Mouse (Mus musculus): ENCODE results near the gene Cdc42bpb.

Cdc42bpb gene

GRCm38 (mm10) chr12:111276371-111276770 lies 101.1 kb downstream of the Cdc42bpb start:
- no peak for DNase-seq

- DNase-seq: peak in 1 of 2 experiments; percentile 15
Measured at GRCm38 (mm10) chr12:111275150-111275841, 102.2 kb downstream of the Cdc42bpb start.

GRCm38 (mm10) chr12:111274447-111275149 lies 102.9 kb downstream of the Cdc42bpb start:
- DNase-seq: no peak

DNA sequence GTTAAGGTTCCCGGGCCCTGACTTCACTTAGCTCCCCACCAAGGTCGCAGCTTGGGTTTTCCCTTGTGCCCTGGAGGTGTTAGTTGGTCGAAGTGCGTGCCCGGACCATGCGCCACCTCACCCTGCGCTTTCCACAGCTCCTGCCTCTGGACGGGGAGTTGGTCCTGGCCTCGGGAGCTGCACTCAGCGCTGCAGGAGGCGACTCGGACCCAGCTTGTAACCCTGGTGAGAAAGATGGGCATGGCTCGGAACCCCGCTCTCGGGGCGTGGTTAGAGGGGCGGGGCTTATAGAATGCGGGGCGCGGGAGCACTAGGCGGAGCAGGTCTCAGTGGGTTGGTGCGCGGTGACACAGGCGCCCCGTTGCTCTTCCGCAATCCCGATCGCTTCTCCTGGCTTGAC lies 103.5 kb downstream of the Cdc42bpb start:
- DNase-seq: peak in 1 of 2 experiments; percentile 11

DNA sequence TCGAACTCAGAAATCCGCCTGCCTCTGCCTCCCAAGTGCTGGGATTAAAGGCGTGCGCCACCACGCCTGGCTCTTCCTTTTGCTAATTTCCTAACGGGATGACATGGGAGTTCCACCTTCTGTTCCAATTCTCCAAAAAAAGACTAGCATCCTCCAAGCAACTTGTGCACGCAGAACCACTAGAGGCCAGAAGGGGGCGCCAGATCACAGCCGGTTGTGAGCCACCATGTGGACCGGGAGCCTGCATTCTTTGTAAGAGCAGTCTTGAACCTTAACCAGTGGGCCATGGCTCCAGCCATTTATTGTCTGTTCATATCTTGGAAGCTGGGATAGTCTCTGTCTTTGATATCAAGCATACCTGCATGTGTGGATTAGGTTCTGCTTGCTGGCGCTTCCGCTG lies 105.1 kb downstream of the Cdc42bpb start:
- DNase-seq: peak; percentile 80

DNA sequence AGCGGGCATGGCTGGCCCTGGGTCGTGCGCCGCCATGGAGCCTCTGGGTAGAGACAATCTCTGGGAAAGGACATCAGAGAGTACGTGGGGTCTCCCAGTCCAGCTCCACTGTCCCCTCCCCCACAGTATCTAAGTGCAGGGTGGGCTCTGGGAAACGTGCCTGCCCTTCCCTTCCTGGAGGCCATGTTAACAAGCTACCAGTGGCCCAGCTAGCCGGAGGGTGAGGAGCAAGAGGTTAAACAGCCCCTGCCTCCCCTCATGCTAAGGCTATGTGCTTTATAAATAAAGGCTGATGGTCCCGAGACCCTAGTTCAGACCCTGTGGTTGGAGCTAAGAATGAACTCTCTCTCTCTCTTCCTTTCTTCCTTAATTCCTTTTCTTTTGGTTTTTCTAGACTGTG lies 105.6 kb downstream of the Cdc42bpb start:
- no peak for DNase-seq

DNA sequence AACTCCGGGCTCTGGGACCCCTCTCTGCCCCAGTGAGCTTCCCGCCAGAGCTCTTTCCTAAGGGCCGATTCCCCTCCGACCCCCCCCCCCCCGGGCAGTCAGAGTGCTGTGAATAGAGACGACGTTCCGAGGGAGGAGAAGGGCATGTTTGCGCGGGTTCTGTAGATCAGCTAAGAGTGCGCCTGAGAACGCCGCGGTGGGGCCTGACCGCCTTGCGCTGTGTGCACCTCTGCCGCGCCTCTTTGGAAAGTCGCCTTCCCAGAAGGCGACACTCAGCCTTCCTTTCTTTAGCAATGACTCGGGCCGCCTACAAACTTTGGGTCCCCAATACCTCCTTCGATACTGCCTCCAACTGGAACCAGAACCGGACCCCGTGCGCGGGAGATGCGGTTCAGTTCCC lies 106.1 kb downstream of the Cdc42bpb start:
- DNase-seq: no peak

- no peak for DNase-seq
Measured at GRCm38 (mm10) chr12:111270629-111271277, 106.8 kb downstream of the Cdc42bpb start, which contains the start of gene Amn. Gene Amn, plus strand, starts transcription at chr12:111271095.

- DNase-seq: no peak
Measured at GRCm38 (mm10) chr12:111267673-111268325, 109.7 kb downstream of the Cdc42bpb start.

- DNase-seq: no peak
Measured at GRCm38 (mm10) chr12:111266592-111266991, 110.9 kb downstream of the Cdc42bpb start.

GRCm38 (mm10) chr12:111265212-111265611 lies 112.3 kb downstream of the Cdc42bpb start:
- DNase-seq: no peak

DNA sequence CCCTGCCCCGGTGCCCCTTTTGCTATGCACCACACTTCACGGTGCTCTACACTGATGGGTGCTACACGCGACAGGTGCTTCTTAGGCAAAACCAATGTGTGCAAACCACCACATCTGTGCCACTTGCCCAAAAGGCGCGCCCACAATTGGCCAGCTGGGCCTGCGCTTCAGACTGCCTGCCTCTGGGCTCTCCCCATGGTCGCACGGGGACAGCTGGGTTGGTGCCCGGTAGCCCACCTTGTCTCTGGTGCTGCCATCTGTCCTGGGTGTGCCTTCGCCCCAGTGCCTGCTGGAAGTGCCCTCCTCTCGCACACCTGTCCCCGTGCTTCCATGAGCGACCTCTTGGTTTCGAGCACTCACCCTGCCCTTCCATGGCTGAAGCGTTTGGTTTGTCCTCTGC lies 113.9 kb downstream of the Cdc42bpb start:
- no peak for DNase-seq

- no peak for DNase-seq
Measured at GRCm38 (mm10) chr12:111251227-111251626, 126.3 kb downstream of the Cdc42bpb start.

GRCm38 (mm10) chr12:111250116-111250515 lies 127.4 kb downstream of the Cdc42bpb start:
- DNase-seq: no peak

DNA sequence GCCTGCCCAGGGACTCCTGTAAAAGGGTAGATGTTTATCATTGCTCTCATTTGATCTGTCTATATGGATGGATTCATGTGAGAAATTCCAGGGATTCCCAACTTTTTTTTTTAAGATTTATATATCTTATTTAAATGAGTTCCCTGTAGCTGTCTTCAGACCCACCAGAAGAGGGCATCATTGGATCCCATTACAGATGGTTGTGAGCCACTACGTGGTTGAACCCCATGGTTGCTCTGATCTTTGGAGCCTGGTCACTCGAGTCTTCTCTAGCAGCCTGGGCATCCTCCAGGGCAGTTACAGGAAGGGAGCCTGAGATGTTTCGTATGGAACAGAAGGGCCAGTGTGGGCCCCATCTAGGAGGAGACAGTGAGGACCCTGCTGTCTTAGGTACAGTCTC lies 128.4 kb downstream of the Cdc42bpb start:
- no peak for DNase-seq

GRCm38 (mm10) chr12:111246808-111247464 lies 130.6 kb downstream of the Cdc42bpb start:
- no peak for DNase-seq

DNA sequence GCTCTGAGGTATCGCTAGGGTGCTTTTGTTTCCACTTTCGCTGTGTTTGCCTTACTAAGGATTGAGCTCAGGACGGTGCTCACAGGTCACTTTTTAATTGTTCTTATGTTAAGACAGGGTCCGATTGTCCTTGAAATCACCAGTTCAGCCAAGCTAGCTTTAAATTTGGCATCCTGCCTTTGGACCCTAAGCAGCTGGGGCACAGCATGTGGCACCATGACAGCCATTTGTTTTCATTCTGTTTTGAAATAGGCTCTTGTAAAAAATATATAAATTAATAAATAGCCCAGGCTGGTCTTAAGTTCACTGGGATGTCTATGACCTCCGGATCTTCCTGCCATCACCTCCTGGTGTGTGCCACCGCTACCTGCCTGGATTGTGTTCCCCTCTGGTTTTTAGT lies 132.4 kb downstream of the Cdc42bpb start:
- no peak for DNase-seq

DNA sequence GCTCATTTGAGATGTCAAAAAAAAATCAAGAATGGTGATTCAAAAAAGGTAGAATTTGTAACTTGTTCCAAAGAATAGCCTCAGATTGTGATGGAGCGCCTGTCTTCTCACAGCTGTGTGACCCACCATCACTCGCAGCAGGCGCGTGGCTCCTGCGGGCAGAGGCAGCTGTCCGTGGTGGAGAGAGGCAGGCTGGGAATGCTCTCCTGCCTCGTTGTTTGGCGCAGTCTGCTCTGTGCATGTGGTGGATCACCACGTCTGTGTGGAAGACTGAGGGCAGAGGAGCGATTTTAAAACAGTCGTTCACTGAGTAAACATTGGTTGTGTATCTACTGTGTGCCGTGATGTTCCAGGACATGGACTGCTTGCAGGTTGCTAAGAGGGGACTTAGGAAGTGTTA lies 133.8 kb downstream of the Cdc42bpb start:
- DNase-seq: no peak
